In genomic region chr15:81416763-81417310, GRCm38 (mm10) we compare ENCODE assay signal across 9 mouse cellular contexts. TPM values are rescaled to one million over a fixed set of nuclear protein-coding genes. Genes with fewer than 3 reads are reported as not detected.
DNase-seq lines count a peak whose midpoint lies in the region; ATAC-seq and TF ChIP-seq lines count a peak whose summit lies in the region.
"Not testable (repeated sequence)": the region's sequence is repeated elsewhere in the genome, so short reads cannot be mapped to it uniquely, and the experiment has no call there.
"Had no signal": no experiment of that assay in that cellular context is flagged by ENCODE, and none has a peak within 500 bp of the region (broad histone marks: within the 10 kb centered on the region; RNA-seq: fewer than 3 reads in every experiment).

No protein-coding gene starts in this region.

- whole genome bisulfite sequencing in embryonic facial prominence, embryonic 14.5 days = 5% methylated on average over 22 of the region's 22 CpGs
- WGBS in intestine, embryonic 15.5 days = 3% methylated on average over 22 of the region's 22 CpGs
- 7% methylated on average over 22 of the region's 22 CpGs for WGBS in liver, adult 2 months
- WGBS in midbrain, embryonic 12.5 days = 6% methylated on average over 22 of the region's 22 CpGs

- not testable (repeated sequence) for H3K36me3 ChIP-seq in embryonic facial prominence, embryonic 14.5 days (ENCODE audit: control insufficient read depth, insufficient read depth, low read length); intestine, embryonic 15.5 days; midbrain, embryonic 12.5 days
- H3K36me3 ChIP-seq in liver, adult 2 months (ENCODE audit: control insufficient read depth, insufficient read depth, low read length) = peaks cover 14% of the 10 kb centered on the region; the same call in 1 of the 2 replicates

- H3K4me1 ChIP-seq in embryonic facial prominence, embryonic 14.5 days (ENCODE audit: control insufficient read depth, insufficient read depth, low read length); intestine, embryonic 15.5 days (replicated peaks); midbrain, embryonic 12.5 days: not testable (repeated sequence)
- H3K4me1 ChIP-seq in liver, adult 2 months (ENCODE audit: control insufficient read depth, insufficient read depth, low read length) = peaks cover 12% of the 10 kb centered on the region

- DNase-seq in WW6 (ENCODE audit: low read depth, low spot score) = peak; percentile 48
- DNase-seq in embryonic facial prominence, embryonic 14.5 days (ENCODE audit: low spot score) = peak; percentile 80
- peak; percentile 33 to 43 for DNase-seq in heart, adult 9 months (ENCODE audit: low spot score in 2 of 2)
- peak; percentile 86 for DNase-seq in liver, adult 2 months (ENCODE audit: extremely low read depth, low read depth, low spot score)
- peak; percentile 33 for DNase-seq in skeletal muscle tissue, adult 2 months (ENCODE audit: low read depth, low spot score)
- peak; percentile 45 to 66 for DNase-seq in urinary bladder, adult 18-20 months (ENCODE audit: low spot score in 2 of 2)

- peak overlapping the region; percentile 45 for H3K9ac ChIP-seq in embryonic facial prominence, embryonic 14.5 days (ENCODE audit: low read depth, low read length)
- not testable (repeated sequence) for H3K9ac ChIP-seq in intestine, embryonic 15.5 days; liver, adult 2 months (ENCODE audit: low read depth, low read length)
- peak overlapping the region; percentile 24; the same call in 1 of the 2 replicates for H3K9ac ChIP-seq in midbrain, embryonic 12.5 days (replicated peaks)

- not testable (repeated sequence) for TF ChIP-seq POLR2A in liver, adult 2 months (IDR thresholded peaks at IDR 0.05; ENCODE audit: extremely low read depth, insufficient read depth, low read length)

- not testable (repeated sequence) for TF ChIP-seq CTCF in liver, adult 2 months (IDR thresholded peaks at IDR 0.05; ENCODE audit: low read depth, low read length)

- not testable (repeated sequence) for H3K27me3 ChIP-seq in embryonic facial prominence, embryonic 14.5 days (replicated peaks; ENCODE audit: control insufficient read depth, insufficient read depth, low read length); intestine, embryonic 15.5 days (replicated peaks); liver, adult 2 months (ENCODE audit: control insufficient read depth, insufficient read depth, low read length); midbrain, embryonic 12.5 days

- H3K4me2 ChIP-seq in embryonic facial prominence, embryonic 14.5 days (ENCODE audit: low read depth, low read length) = peak overlapping the region; percentile 47
- H3K4me2 ChIP-seq in intestine, embryonic 15.5 days (replicated peaks) = peak overlapping the region; percentile 46
- H3K4me2 ChIP-seq in midbrain, embryonic 12.5 days (replicated peaks) = peak overlapping the region; percentile 45

- not testable (repeated sequence) for H3K9me3 ChIP-seq in embryonic facial prominence, embryonic 14.5 days (ENCODE audit: control insufficient read depth, low read length); intestine, embryonic 15.5 days; midbrain, embryonic 12.5 days

- H3K4me3 ChIP-seq in embryonic facial prominence, embryonic 14.5 days (ENCODE audit: low read depth, low read length) = peak overlapping the region; percentile 24
- H3K4me3 ChIP-seq in intestine, embryonic 15.5 days (replicated peaks) = peak overlapping the region; percentile 13; the same call in 1 of the 2 replicates
- H3K4me3 ChIP-seq in liver, adult 2 months (ENCODE audit: insufficient read depth, low read depth, low read length) = not testable (repeated sequence)
- H3K4me3 ChIP-seq in midbrain, embryonic 12.5 days = 0 out of 2 replicates have a peak overlapping the region, but pooled peaks have one; percentile 9

- H3K79me2 ChIP-seq in liver, adult 2 months (ENCODE audit: control insufficient read depth, insufficient read depth, low read length) = peaks cover 21% of the 10 kb centered on the region; the same call in 1 of the 2 replicates

- ATAC-seq in embryonic facial prominence, embryonic 14.5 days (ENCODE audit: low read depth) = peak; percentile 82
- ATAC-seq in intestine, embryonic 15.5 days = peak; percentile 92
- 0 out of 2 replicates have a peak, but pooled peaks have one; percentile 44 for ATAC-seq in midbrain, embryonic 12.5 days (ENCODE audit: low FRiP score, low read depth)

- peak overlapping the region; percentile 8; the same call in 1 of the 2 replicates for H3K27ac ChIP-seq in embryonic facial prominence, embryonic 14.5 days (replicated peaks; ENCODE audit: low read depth, low read length)
- not testable (repeated sequence) for H3K27ac ChIP-seq in intestine, embryonic 15.5 days; midbrain, embryonic 12.5 days (replicated peaks)
- peak overlapping the region; percentile 39 for H3K27ac ChIP-seq in liver, adult 2 months (replicated peaks; ENCODE audit: insufficient read depth, low read depth, low read length)

RNA-seq across cellular contexts. Expression of gene Dnajb7, which starts 8.7 kb away (rescaled TPM):
- polyA plus RNA-seq in embryonic facial prominence, embryonic 14.5 days (2014; fragmentation: Nextera tagmentation; extraction: Ambion mirVana) = 0.48 and 0.85 TPM in 2 replicates
- polyA plus RNA-seq in intestine, embryonic 15.5 days (2015; fragmentation: Nextera tagmentation; extraction: Ambion mirVana) = 1.6 and 1.8 TPM in 2 replicates
- total RNA-seq in liver, adult 2 months (2014; rRNA removed) = 0.13 and 0.28 TPM in 2 replicates
- polyA plus RNA-seq in liver, adult 2 months (2012; rRNA removed) = not detected in 2 replicates
- polyA plus RNA-seq in midbrain, embryonic 12.5 days (2016; fragmentation: Nextera tagmentation; extraction: Ambion mirVana) = 2.4 and 3.3 TPM in 2 replicates
- total RNA-seq: left cerebral cortex, postnatal 10 days had no signal

RNA-seq across cellular contexts. Expression of gene Xpnpep3, which starts 16.9 kb away (rescaled TPM):
- 6.5 and 6.6 TPM in 2 replicates for polyA plus RNA-seq in embryonic facial prominence, embryonic 14.5 days (2014; fragmentation: Nextera tagmentation; extraction: Ambion mirVana)
- polyA plus RNA-seq in intestine, embryonic 15.5 days (2015; fragmentation: Nextera tagmentation; extraction: Ambion mirVana) = 7.5 and 8.3 TPM in 2 replicates
- 8.1 and 10.4 TPM in 2 replicates for total RNA-seq in liver, adult 2 months (2014; rRNA removed)
- polyA plus RNA-seq in liver, adult 2 months (2012; rRNA removed) = 5.2 and 6.8 TPM in 2 replicates
- polyA plus RNA-seq in midbrain, embryonic 12.5 days (2016; fragmentation: Nextera tagmentation; extraction: Ambion mirVana) = 11.3 and 12.6 TPM in 2 replicates

RNA-seq across cellular contexts. Expression of gene St13, which starts 17.0 kb away (rescaled TPM):
- 135 and 141 TPM in 2 replicates for polyA plus RNA-seq in embryonic facial prominence, embryonic 14.5 days (2014; fragmentation: Nextera tagmentation; extraction: Ambion mirVana)
- polyA plus RNA-seq in intestine, embryonic 15.5 days (2015; fragmentation: Nextera tagmentation; extraction: Ambion mirVana) = 145 and 170 TPM in 2 replicates
- 91.8 and 98.9 TPM in 2 replicates for total RNA-seq in liver, adult 2 months (2014; rRNA removed)
- 29.2 and 31.3 TPM in 2 replicates for polyA plus RNA-seq in liver, adult 2 months (2012; rRNA removed)
- 202 and 203 TPM in 2 replicates for polyA plus RNA-seq in midbrain, embryonic 12.5 days (2016; fragmentation: Nextera tagmentation; extraction: Ambion mirVana)

RNA-seq across cellular contexts. Expression of gene Rbx1, which starts 49.3 kb away (rescaled TPM):
- polyA plus RNA-seq in embryonic facial prominence, embryonic 14.5 days (2014; fragmentation: Nextera tagmentation; extraction: Ambion mirVana) = 490 and 495 TPM in 2 replicates
- 459 and 464 TPM in 2 replicates for polyA plus RNA-seq in intestine, embryonic 15.5 days (2015; fragmentation: Nextera tagmentation; extraction: Ambion mirVana)
- total RNA-seq in liver, adult 2 months (2014; rRNA removed) = 45.5 and 59.3 TPM in 2 replicates
- 52.3 and 55.4 TPM in 2 replicates for polyA plus RNA-seq in liver, adult 2 months (2012; rRNA removed)
- polyA plus RNA-seq in midbrain, embryonic 12.5 days (2016; fragmentation: Nextera tagmentation; extraction: Ambion mirVana) = 493 and 541 TPM in 2 replicates

RNA-seq across cellular contexts. Expression of gene Slc25a17, which starts 56.2 kb away (rescaled TPM):
- 102 and 112 TPM in 2 replicates for polyA plus RNA-seq in embryonic facial prominence, embryonic 14.5 days (2014; fragmentation: Nextera tagmentation; extraction: Ambion mirVana)
- 69.5 and 71.8 TPM in 2 replicates for polyA plus RNA-seq in intestine, embryonic 15.5 days (2015; fragmentation: Nextera tagmentation; extraction: Ambion mirVana)
- total RNA-seq in liver, adult 2 months (2014; rRNA removed) = 56.1 and 67.8 TPM in 2 replicates
- 30.2 and 30.4 TPM in 2 replicates for polyA plus RNA-seq in liver, adult 2 months (2012; rRNA removed)
- polyA plus RNA-seq in midbrain, embryonic 12.5 days (2016; fragmentation: Nextera tagmentation; extraction: Ambion mirVana) = 108 and 114 TPM in 2 replicates

Comparison
In these comparisons a context has a peak if more than half of its experiments do, and no peak if none do; other contexts are left out.
1. DNase-seq: peak in every context shown above with its lines; median percentile 86 in liver, adult 2 months; 80 in embryonic facial prominence, embryonic 14.5 days; 56 in urinary bladder, adult 18-20 months; 48 in WW6; 38 in heart, adult 9 months; 33 in skeletal muscle tissue, adult 2 months.